Mouse (Mus musculus): ENCODE measurements at regions not wholly inside any gene's neighbourhood (a gene's known extent, or its start where the extent isn't known, plus 50 kb on each side); places are given as distances from the start of the nearest gene placed in this dataset.

- Histone ChIP-seq H3K9ac (ENCODE audit: low read depth, low read length) (no peak overlapping the region), H3K79me2 (ENCODE audit: control insufficient read depth, insufficient read depth, low read length) (no peaks in the 10 kb centered on the region), H3K36me3 (ENCODE audit: control insufficient read depth, insufficient read depth, low read length) (no peaks in the 10 kb centered on the region), H3K4me1 (ENCODE audit: control insufficient read depth, insufficient read depth, low read length) (no peaks in the 10 kb centered on the region), H3K27ac (replicated peaks; ENCODE audit: insufficient read depth, low read depth, low read length) (no peak overlapping the region), H3K4me3 (ENCODE audit: insufficient read depth, low read depth, low read length) (no peak overlapping the region), H3K27me3 (ENCODE audit: control insufficient read depth, insufficient read depth, low read length) (no peaks in the 10 kb centered on the region)
- TF ChIP-seq CTCF (IDR thresholded peaks at IDR 0.05; ENCODE audit: low read depth, low read length) (no peak), POLR2A (IDR thresholded peaks at IDR 0.05; ENCODE audit: extremely low read depth, insufficient read depth, low read length) (no peak)
- DNase-seq (ENCODE audit: extremely low read depth, low read depth, low spot score), result no peak
- WGBS, result 73% methylated on average over 4 of the region's 4 CpGs
Observed at GRCm38 (mm10) chr15:61897566-61897965, 974.8 kb upstream of the A1bg start.

GRCm38 (mm10) chr15:61890330-61890729 is 967.5 kb upstream of the A1bg start:
- Histone ChIP-seq H3K4me3 (ENCODE audit: insufficient read depth, low read depth, low read length) (no peak overlapping the region), H3K79me2 (ENCODE audit: control insufficient read depth, insufficient read depth, low read length) (no peaks in the 10 kb centered on the region), H3K9ac (ENCODE audit: low read depth, low read length) (no peak overlapping the region), H3K27me3 (ENCODE audit: control insufficient read depth, insufficient read depth, low read length) (no peaks in the 10 kb centered on the region), H3K4me1 (ENCODE audit: control insufficient read depth, insufficient read depth, low read length) (no peaks in the 10 kb centered on the region), H3K27ac (replicated peaks; ENCODE audit: insufficient read depth, low read depth, low read length) (no peak overlapping the region), H3K36me3 (ENCODE audit: control insufficient read depth, insufficient read depth, low read length) (no peaks in the 10 kb centered on the region)
- DNase-seq (ENCODE audit: extremely low read depth, low read depth, low spot score), result no peak
- TF ChIP-seq CTCF (IDR thresholded peaks at IDR 0.05; ENCODE audit: low read depth, low read length), result no peak
- no peak for TF ChIP-seq POLR2A (IDR thresholded peaks at IDR 0.05; ENCODE audit: extremely low read depth, insufficient read depth, low read length)

GRCm38 (mm10) chr15:61888569-61889326 is 965.9 kb upstream of the A1bg start:
- 79% methylated on average over 10 of the region's 10 CpGs for WGBS
- TF ChIP-seq POLR2A (IDR thresholded peaks at IDR 0.05; ENCODE audit: extremely low read depth, insufficient read depth, low read length), result no peak
- no peak for TF ChIP-seq CTCF (IDR thresholded peaks at IDR 0.05; ENCODE audit: low read depth, low read length)

GRCm38 (mm10) chr15:61879408-61879807 is 956.6 kb upstream of the A1bg start:
- Histone ChIP-seq H3K9ac (ENCODE audit: low read depth, low read length) (no peak overlapping the region), H3K4me3 (ENCODE audit: insufficient read depth, low read depth, low read length) (no peak overlapping the region), H3K79me2 (ENCODE audit: control insufficient read depth, insufficient read depth, low read length) (no peaks in the 10 kb centered on the region), H3K36me3 (ENCODE audit: control insufficient read depth, insufficient read depth, low read length) (no peaks in the 10 kb centered on the region), H3K27me3 (ENCODE audit: control insufficient read depth, insufficient read depth, low read length) (no peaks in the 10 kb centered on the region), H3K4me1 (ENCODE audit: control insufficient read depth, insufficient read depth, low read length) (no peaks in the 10 kb centered on the region), H3K27ac (replicated peaks; ENCODE audit: insufficient read depth, low read depth, low read length) (no peak overlapping the region)
- 90% methylated on average over 3 of the region's 3 CpGs for WGBS
- no peak for DNase-seq (ENCODE audit: extremely low read depth, low read depth, low spot score)
- TF ChIP-seq POLR2A (IDR thresholded peaks at IDR 0.05; ENCODE audit: extremely low read depth, insufficient read depth, low read length) (no peak), CTCF (IDR thresholded peaks at IDR 0.05; ENCODE audit: low read depth, low read length) (no peak)

More at GRCm38 (mm10) chr15:61888569-61889326, 965.9 kb upstream of the A1bg start:
- Histone ChIP-seq H3K27ac (replicated peaks; ENCODE audit: insufficient read depth, low read depth, low read length) (no peak overlapping the region), H3K4me3 (ENCODE audit: insufficient read depth, low read depth, low read length) (no peak overlapping the region), H3K27me3 (ENCODE audit: control insufficient read depth, insufficient read depth, low read length) (no peaks in the 10 kb centered on the region), H3K4me1 (ENCODE audit: control insufficient read depth, insufficient read depth, low read length) (no peaks in the 10 kb centered on the region), H3K9ac (ENCODE audit: low read depth, low read length) (no peak overlapping the region), H3K36me3 (ENCODE audit: control insufficient read depth, insufficient read depth, low read length) (no peaks in the 10 kb centered on the region), H3K79me2 (ENCODE audit: control insufficient read depth, insufficient read depth, low read length) (no peaks in the 10 kb centered on the region)
- no peak for DNase-seq (ENCODE audit: extremely low read depth, low read depth, low spot score)

GRCm38 (mm10) chr15:61873047-61873446 is 950.2 kb upstream of the A1bg start:
- 74% methylated on average over 2 of the region's 2 CpGs for WGBS
- no peak for DNase-seq (ENCODE audit: extremely low read depth, low read depth, low spot score)
- Histone ChIP-seq H3K27me3 (ENCODE audit: control insufficient read depth, insufficient read depth, low read length) (no peaks in the 10 kb centered on the region), H3K79me2 (ENCODE audit: control insufficient read depth, insufficient read depth, low read length) (no peaks in the 10 kb centered on the region), H3K4me3 (ENCODE audit: insufficient read depth, low read depth, low read length) (no peak overlapping the region), H3K9ac (ENCODE audit: low read depth, low read length) (no peak overlapping the region), H3K36me3 (ENCODE audit: control insufficient read depth, insufficient read depth, low read length) (no peaks in the 10 kb centered on the region), H3K27ac (replicated peaks; ENCODE audit: insufficient read depth, low read depth, low read length) (no peak overlapping the region), H3K4me1 (ENCODE audit: control insufficient read depth, insufficient read depth, low read length) (no peaks in the 10 kb centered on the region)
- no peak for TF ChIP-seq CTCF (IDR thresholded peaks at IDR 0.05; ENCODE audit: low read depth, low read length)
- no peak for TF ChIP-seq POLR2A (IDR thresholded peaks at IDR 0.05; ENCODE audit: extremely low read depth, insufficient read depth, low read length)

- Histone ChIP-seq H3K27me3 (ENCODE audit: control insufficient read depth, insufficient read depth, low read length) (no peaks in the 10 kb centered on the region), H3K4me3 (ENCODE audit: insufficient read depth, low read depth, low read length) (no peak overlapping the region), H3K9ac (ENCODE audit: low read depth, low read length) (no peak overlapping the region), H3K27ac (replicated peaks; ENCODE audit: insufficient read depth, low read depth, low read length) (no peak overlapping the region), H3K79me2 (ENCODE audit: control insufficient read depth, insufficient read depth, low read length) (no peaks in the 10 kb centered on the region), H3K36me3 (ENCODE audit: control insufficient read depth, insufficient read depth, low read length) (no peaks in the 10 kb centered on the region), H3K4me1 (ENCODE audit: control insufficient read depth, insufficient read depth, low read length) (no peaks in the 10 kb centered on the region)
- DNase-seq (ENCODE audit: extremely low read depth, low read depth, low spot score), result no peak
- TF ChIP-seq CTCF (IDR thresholded peaks at IDR 0.05; ENCODE audit: low read depth, low read length) (no peak), POLR2A (IDR thresholded peaks at IDR 0.05; ENCODE audit: extremely low read depth, insufficient read depth, low read length) (no peak)
- WGBS, result 90% methylated on average over 6 of the region's 6 CpGs
Observed at GRCm38 (mm10) chr15:61860759-61861158, 937.9 kb upstream of the A1bg start.

Data from liver, adult 2 months (tissue).